Mouse (Mus musculus) gastrocnemius, postnatal 25 days (tissue): Measurements from ENCODE around the gene Prkaca. TPM values are rescaled to one million over a fixed set of nuclear protein-coding genes. Genes with fewer than 3 reads are reported as not detected.

Source experiments
- DNase-seq: peaks from one replicate; pipeline ENCODE4 v3.0.0; 2022
- microRNA-seq, 2 experiments: library from miRNA; unstranded; fragments of <30 nt; microRNA quantifications; one replicate each; pipeline ENCODE4 v1.2.0; 2021; ENCODE audit warnings: borderline replicate concordance in 2 of 2
- total RNA-seq, 2 experiments: library from RNA; stranded (reverse); gene quantifications; 1 replicate in 1 of 2; 2 replicates in 1 of 2; pipeline ENCODE4 v1.2.3; 2021

The Prkaca gene
- total RNA-seq, 2 experiments from 2014 or later: 163 to 177 TPM

DNA sequence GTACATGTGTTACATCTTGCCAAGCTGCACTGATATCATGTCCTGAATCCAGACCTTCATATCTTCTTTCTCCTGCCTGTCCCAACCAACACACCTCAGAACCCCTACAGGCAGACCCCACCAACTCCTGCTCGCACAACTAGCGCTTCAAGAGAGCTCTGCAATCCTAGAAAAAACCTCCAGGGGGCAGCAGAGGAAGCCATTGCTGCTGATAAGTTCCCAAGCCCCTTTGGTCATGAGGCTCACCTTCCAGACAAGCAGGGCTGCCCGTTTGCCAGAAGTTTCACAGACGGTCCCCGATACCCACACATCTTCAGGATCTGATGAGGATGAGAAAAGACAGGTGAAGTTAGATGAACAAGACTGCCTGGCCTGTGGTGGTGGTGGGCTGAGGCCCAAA is 66.3 kb downstream of the Prkaca start:
- DNase-seq: peak; percentile 39

- DNase-seq: peak; percentile 57
Observed at GRCm38 (mm10) chr8:84042066-84042947, 69.5 kb downstream of the Prkaca start, which contains the start of gene Il27ra. TSS of gene Il27ra (minus strand) at chr8:84042589.

DNA sequence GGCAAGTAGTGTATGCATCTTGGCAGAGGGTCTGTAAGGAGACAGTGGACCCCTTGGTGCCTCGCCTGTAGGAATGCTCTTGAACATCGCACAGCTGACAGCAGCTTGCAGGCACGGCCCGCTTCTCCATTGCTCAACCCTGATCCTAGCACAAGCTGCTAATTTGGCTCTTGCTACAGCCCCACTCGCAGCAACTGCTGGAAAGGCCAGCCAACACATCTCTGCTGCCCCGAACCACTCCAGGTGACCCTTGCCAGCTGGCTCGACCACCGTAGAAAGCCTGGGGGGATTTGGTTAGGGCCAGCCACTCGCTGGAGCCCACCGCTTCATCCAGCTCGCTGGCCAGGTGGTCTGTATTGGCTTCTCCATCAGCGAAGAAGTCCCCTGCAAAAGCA is 70.2 kb downstream of the Prkaca start:
- DNase-seq: no peak

DNA sequence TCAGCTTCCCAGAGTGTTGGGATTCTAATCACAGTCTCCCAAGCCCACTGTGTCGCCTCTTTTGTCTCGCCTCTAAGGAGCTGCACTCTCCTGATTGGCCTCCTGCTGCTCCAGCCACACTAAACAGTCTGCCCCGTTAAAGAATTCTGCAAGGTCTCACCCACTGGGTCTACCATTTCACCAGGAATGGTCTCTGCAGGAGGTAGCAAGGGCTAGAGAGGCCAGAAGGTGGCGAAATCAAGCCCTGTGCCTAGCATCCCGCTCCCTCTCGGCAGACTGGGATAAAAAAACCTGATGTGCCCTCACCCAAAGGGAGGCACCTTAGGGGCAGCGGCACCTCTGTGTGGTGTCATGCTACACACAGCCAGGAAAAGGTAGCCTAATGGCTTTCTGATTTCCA is 71.3 kb downstream of the Prkaca start:
- DNase-seq: no peak

- no peak for DNase-seq
Observed at GRCm38 (mm10) chr8:84044900-84045299, 72.1 kb downstream of the Prkaca start, which contains the start of gene Rln3. TSS of gene Rln3 (minus strand) at chr8:84045000.

Small RNA genes lying within 50 kb of the gene (microRNA-seq; reads per million reads assigned to microRNA genes)
- gene Gm44330 (0 reads per million in 2 experiments), gene Gm44450 (0 reads per million in 2 experiments), gene Mir1199 (6.4 to 6.6 reads per million in 2 experiments), gene Mir8111 (4.8 to 5.9 reads per million in 2 experiments)

Other genes starting within 250 kb of the Prkaca start
- gene Adgre5, start 231.7 kb upstream of the Prkaca start, total RNA-seq: 10 to 100 TPM; 21.7 to 26.2 TPM
- gene Adgrl1, start 72.9 kb upstream of the Prkaca start, total RNA-seq: 10 to 100 TPM; 23.7 to 26.0 TPM
- under 1 TPM; 0.24 to 0.26 TPM for gene Gm10644, start 17.8 kb upstream of the Prkaca start, total RNA-seq
- under 1 TPM; 0.54 to 0.96 TPM for gene Asf1b, start 17.5 kb upstream of the Prkaca start, total RNA-seq
- 10 to 100 TPM; 15.6 to 16.7 TPM for gene Samd1, start 24.7 kb downstream of the Prkaca start, total RNA-seq
- gene 1700067K01Rik, start 28.5 kb downstream of the Prkaca start, total RNA-seq: under 1 TPM; 0.33 to 0.35 TPM
- gene 2210011C24Rik, start 39.2 kb downstream of the Prkaca start, total RNA-seq: 1 to 10 TPM; 3.3 to 5.9 TPM
- under 1 TPM; 0.26 to 0.32 TPM for gene Palm3, start 48.5 kb downstream of the Prkaca start, total RNA-seq
- gene Il27ra, start 69.6 kb downstream of the Prkaca start, total RNA-seq: 1 to 10 TPM in 1 of 2 experiments, under 1 TPM in 1; 0.69 to 1.2 TPM
- gene Rln3, start 72.0 kb downstream of the Prkaca start, total RNA-seq: not detected
- gene Gm10643, start 92.1 kb downstream of the Prkaca start, total RNA-seq: 1 to 10 TPM; 1.3 to 1.6 TPM
- 1 to 10 TPM; 3.6 to 4.4 TPM for gene Rfx1, start 93.8 kb downstream of the Prkaca start, total RNA-seq
- gene Dcaf15, start 131.8 kb downstream of the Prkaca start, total RNA-seq: 1 to 10 TPM; 3.9 to 5.3 TPM
- gene Podnl1, start 153.0 kb downstream of the Prkaca start, total RNA-seq: not detected
- gene Cc2d1a, start 174.9 kb downstream of the Prkaca start, total RNA-seq: 10 to 100 TPM; 13.7 to 13.8 TPM
- not detected for gene 4930432K21Rik, start 175.0 kb downstream of the Prkaca start, total RNA-seq
- not detected for gene Nanos3, start 212.2 kb downstream of the Prkaca start, total RNA-seq